Mouse (Mus musculus) layer of hippocampus, postnatal 25 days (tissue): ENCODE measurements around the gene G530012D18Rik. TPM values are rescaled to one million over a fixed set of nuclear protein-coding genes. Genes with fewer than 3 reads are reported as not detected.
"Not testable (repeated sequence)": the region's sequence is repeated elsewhere in the genome, so short reads cannot be mapped to it uniquely, and the experiment has no call there.

Experiments
- DNase-seq, 2 experiments: peaks; one replicate each; pipeline ENCODE4 v3.0.0; 2022; ENCODE audit warnings: mixed read lengths in 2 of 2, low spot score in 1 of 2; ENCODE audit errors: extremely low spot score in 1 of 2
- total RNA-seq, 2 experiments: library from RNA; stranded (reverse); gene quantifications; 2 replicates each; pipeline ENCODE4 v1.2.3; 2021

G530012D18Rik gene
- not detected for total RNA-seq

DNA sequence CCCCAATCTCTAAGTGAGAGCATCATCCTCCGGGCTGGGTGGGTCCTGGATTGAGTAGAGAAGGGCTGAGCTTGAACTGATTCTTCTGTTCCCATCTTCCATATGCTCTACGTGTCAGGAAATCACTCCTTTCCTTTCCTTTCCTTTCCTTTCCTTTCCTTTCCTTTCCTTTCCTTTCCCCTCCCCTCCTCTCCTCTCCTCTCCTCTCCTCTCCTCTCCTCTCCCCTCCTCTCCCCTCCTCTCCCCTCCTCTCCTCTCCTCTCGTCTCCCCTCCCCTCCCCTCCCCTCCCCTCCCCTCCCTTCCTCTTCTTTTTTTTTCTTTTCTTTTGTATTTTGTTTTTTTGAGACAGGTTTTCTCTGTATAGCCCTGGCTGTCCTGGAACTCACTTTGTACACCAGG is at the start of gene G530012D18Rik:
G530012D18Rik (plus strand) TSS at position 301 of the 400 bp plus-strand sequence.
- DNase-seq, result not testable (repeated sequence)

DNA sequence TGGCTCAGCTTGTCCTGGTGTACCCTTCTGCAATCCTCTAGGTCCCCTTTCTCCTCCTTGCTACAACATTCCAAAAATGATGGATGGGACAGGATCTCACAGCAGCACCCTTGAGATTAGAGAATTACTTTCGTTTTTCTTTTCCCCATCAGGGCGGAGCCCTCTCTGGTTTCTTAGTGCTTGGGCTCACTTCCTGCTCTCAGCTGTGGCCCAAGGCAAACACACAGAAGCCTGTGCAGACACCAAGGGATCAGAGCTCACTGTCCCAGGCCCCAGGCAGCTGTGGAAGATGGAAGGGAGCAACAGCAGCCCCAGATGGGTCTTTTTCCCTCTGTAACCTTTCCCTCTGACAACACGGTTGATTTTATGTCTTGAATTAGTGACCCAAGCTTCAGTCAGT is 49.1 kb upstream of the G530012D18Rik start:
- not testable (repeated sequence) for DNase-seq

DNA sequence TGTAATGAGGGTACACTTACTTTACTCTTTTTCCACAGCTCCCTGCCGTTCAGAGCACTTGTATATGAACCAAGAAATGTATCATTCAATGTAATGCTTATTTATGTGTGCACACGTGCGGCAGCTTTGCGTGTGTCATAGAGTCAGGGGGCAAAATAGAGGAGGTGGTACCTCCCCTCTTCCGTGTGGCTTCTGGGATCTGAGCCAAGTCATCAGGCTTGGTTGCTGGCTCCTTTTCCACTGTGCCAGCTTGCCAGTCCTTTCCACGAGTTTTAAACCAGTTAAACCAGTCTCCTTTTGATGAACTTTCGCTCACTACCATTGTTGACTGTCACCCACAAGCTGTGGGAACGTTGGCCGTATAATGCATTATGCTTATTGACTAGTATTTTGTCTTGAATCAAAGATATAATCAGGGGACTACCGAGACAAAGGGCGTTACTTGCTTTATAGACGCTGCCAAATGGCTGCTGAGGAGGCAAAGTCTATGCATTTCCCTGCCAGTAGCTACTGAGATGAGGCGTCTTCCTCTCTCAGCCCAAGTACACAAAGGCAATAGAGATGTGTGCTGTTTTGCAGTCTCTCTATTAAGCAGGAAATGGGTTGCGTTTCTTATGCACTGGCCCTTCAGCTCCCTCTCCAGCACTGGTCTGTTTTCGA is 46.9 kb upstream of the G530012D18Rik start:
- DNase-seq, result not testable (repeated sequence)

DNA sequence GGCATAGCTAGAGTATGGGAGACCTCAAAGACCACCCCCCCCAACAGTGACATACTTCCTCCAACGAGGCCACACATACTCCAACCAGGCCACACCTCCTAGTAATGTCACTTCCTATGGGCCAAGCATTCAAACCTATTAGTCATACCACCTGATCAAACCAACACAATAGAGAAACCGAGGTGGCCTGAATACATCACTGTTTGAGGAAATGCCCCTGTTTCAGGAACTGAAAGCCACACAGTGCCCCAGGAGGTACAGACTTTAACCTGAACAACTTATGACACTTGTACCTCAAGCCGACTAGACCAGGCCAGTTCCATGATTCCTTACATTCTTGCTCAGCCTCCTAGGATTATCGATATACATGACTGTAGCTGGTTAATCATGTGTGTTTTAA is 31.7 kb upstream of the G530012D18Rik start:
- DNase-seq, result not testable (repeated sequence)

DNA sequence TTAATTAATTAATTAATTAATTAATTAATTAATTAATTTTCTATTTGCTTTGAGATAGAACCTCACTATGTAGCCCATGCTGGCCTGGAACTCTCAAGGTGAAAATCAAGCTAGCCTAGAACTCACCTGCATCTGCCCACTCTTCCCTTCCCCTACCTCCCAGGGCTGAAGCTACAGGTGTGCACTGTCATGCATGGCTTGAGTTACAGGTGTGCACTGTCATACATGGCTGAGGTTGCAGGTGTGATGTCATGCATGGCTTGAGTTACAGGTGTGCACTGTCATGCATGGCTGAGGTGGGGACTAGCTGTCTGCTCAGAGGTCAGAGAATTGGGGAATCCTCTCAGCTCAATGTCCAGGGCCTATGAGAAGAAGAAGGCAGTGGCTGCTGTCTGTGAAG is 29.0 kb upstream of the G530012D18Rik start:
- not testable (repeated sequence) for DNase-seq

DNA sequence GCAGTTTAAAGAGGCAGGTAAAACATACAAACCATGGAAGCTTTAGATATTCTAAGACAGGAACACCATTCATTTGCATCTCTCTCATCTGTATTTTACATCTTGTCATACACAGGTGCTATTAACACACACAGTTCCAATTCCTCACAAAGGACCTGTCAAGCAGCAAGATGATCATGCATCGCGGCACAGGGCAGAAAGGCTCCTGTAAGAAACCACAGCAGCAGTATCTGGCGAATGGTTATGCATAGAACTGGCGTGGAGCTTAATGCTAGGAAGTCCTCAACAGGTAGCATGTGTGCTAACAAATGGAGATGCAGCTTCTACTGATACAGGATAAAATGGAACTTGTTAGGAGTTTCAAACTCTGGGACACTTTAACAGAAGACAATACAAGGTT is 20.2 kb upstream of the G530012D18Rik start:
- peak in 1 of 2 experiments; percentile 7 for DNase-seq

DNA sequence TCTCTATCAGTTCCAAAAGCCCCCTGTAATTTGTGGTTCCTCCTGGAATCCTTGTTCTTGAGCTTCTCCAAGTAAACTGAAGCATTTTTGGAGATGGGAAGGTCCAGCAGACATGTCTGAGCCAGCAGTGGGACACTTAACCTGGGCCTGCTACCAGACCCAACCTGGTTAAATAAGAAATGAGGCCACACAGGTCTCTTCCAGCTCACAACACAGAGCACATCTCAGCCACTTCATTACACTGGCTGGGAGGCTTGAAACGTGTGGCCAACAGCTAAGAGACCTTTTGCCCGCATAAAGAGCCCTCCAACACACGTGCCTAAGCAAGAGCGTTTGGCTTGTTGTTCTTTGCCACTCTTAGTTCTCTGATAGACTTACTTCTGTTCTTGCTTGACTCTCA is 1.9 kb upstream of the G530012D18Rik start:
- DNase-seq, result not testable (repeated sequence)

DNA sequence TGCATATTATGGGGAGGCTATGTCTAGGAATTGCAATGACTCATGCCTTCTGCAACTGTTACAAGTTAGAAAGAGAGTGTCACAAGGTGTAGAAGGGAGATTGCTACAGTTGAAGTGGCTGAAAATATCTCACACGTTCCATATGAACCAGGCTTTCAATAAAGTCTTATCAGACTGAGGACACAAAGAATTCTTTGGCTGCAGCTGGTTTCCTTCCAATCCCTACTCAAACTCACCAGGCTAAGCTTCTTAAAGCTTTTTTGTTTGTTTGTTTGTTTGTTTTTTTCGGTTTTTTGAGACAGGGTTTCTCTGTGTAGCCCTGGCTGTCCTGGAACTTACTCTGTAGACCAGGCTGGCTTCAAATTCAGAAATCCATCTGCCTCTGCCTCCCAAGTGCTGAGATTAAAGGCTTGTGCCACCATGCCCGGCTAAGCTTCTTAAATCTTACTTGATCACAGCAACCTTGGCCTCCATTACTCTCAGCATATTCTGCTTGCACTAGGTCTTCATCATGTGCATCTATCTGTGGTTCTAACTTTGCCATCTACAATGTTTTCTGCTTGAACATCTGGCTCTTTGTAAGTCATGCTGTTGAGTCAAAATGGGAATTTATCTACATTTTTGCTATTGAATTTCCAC is 3.0 kb downstream of the G530012D18Rik start:
- DNase-seq, result not testable (repeated sequence)

DNA sequence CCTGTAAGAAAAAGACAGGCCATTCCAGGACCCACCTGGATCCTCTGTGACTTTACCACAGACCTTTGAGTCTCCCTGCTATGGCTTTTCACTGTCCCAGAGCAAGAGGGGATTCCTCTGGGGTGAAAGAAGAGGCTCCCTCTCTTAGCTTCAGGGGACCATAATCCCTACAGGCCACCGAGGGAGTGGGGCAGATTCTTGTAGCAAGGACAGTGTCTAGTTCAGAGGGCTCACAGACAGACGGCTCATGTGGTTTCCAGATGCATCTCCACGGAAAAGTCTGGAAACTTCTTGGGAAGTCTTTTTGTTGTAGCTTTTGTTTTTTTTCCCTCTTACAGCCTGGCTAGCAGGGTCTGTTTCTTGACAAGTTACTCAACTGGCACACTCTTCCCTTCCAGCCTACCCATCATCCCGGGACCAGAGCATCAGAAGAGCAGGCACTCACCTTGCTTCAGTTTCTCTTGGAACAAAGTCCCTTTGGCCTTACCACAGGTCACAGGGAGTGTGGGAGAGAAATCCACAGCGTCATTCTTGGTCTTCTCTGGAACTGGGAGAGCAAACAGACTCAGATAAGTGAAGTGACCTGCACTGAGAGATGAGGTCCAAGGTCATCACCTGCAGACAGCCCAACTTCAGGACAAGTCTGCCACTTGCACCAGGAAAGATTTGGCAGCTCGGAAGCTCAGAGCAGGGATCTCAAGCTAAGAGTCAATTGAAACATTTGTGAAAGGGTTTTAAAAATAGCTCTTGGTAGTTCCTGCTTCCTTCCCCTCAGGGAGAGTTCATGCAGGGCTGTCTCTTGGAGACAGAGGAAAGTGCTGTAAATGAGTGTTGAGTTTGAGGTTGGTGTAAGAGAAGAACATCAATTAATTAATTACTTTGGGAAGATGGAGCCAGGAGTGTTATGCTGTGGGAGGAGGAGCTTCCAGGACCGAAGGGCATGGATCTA is 4.0 kb downstream of the G530012D18Rik start:
- DNase-seq, result not testable (repeated sequence)

DNA sequence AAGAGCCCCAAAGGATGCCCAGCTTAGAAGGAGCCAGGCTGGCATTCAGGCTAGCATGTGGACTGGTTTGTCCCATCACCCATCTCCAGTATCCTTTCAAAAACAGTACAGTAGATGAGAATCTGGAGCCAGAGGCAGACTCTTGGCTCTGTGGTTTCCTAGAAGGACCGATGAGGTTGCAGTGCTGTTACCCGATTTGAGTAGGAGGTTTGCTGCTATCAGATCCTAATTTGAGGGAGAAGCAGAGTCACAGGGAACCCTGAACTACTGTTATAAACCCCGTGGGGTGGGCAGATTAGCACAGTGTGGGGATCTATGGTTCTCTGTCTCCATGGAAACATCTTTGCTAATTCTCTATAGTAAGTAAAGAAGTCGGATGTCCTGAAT is 4.7 kb downstream of the G530012D18Rik start:
- DNase-seq, result not testable (repeated sequence)

DNA sequence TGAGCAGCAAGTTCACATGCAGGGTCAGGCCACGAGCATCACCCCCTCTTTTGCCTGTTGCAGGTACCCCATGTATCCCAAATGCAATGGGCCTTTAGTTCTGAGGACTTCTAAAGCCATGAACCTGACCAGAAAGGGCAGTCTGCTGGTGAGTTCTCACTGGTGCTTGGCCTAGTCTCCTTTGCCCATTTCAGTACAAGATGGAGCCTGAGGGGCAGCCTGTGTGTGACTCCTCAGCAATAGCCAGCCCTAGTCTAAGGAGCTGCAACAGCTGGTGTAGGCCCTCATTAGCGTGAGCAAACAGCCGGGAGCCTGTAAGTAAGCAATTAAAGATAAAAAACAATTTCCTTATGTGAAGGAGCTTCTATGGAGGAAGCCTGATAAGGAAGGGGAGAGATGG is 5.1 kb downstream of the G530012D18Rik start:
- not testable (repeated sequence) for DNase-seq

DNA sequence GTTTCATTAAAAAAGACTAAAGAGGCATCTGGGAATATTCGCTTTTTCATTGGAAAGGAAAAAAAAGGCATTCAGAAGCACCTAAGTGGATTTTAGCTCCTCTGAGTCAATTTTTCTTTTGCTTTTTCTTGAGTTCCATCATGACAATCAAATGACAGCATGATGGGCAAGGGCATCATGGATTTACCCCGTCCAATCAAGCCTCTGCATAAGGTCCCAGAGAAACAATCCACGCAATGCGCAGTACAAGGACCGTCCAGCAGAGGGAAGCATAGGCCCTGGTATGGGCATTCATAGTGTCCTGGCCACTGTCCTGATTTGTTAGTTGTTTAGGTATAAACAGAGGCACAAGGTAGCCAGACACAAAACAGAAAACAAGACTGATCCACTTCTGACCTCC is 6.0 kb downstream of the G530012D18Rik start:
- DNase-seq, result not testable (repeated sequence)

DNA sequence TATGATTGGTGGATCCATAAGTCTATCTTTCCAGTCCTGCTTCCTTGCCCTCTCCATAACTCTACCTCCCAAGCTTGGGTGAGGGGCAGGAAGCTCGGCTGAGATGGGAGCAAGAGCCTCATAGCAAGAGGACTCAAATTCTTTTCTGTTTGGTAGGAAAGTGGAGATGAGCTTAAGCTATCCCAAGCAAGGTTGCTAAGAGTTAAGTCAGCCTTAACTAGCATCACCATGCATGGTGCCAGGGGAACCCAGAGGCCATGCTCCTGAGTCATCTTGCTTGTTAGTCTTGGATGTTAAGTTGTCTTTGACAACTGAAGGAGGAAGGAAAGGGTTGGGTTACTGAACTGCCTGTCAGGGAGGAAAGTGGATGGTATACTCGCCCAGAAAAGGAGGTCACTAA is 13.2 kb downstream of the G530012D18Rik start:
- not testable (repeated sequence) for DNase-seq

DNA sequence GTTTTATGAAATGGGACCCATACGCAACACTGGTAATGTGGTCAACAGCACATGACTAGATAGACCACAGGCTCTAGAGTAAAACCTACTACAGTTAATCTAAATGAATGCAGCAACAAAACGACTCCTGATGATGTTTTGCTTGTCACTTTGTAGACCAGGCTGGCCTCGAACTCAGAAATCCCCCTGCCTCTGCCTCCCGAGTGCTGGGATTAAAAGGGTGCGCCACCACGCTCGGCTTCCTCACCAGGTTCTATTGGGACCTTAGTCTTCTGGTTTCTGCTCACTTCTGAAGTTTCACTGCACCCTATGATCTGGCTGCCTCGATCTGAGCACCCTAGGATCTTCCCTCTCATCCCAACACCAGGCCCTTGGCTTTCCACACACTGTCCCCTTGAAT is 17.1 kb downstream of the G530012D18Rik start:
- not testable (repeated sequence) for DNase-seq

DNA sequence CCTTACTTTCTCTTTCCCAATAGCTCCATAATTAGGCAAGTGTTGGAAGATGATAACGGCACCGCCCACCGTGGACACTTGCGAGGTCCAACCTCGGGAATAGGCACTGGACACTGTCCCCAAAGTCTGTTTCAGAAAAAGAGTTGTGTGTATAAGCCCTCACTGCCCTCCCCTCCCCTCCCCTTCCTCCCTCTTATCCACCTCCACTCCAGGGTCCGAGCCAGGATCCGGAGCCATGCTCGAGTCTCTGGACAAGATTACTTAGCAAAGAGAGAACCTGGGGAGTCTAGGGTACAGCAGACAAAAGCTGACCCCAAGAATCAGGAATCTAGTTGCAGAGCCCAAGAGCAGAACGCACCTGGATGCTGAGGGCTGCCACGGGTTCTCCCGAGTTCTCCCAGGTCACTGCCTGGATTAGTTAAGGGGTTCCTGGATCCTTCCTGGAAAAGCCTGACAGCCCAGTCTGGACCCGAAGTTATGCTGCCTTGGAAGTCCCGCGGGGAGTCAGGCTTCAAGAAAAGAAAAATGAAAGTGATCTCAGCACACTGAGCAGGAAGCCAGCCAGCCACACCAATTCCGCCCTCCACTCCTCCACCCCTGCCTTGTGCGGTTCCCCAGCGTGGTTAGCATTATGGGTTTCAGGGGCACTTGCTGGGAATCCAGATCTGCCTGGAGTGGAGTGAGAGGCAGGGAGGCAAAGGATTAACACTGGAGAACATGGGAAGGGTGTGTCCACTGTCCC is 23.0 kb downstream of the G530012D18Rik start, which contains the start of gene Sp110:
Sp110 (minus strand) TSS at position 547 of the 742 bp plus-strand sequence.
- not testable (repeated sequence) for DNase-seq

DNA sequence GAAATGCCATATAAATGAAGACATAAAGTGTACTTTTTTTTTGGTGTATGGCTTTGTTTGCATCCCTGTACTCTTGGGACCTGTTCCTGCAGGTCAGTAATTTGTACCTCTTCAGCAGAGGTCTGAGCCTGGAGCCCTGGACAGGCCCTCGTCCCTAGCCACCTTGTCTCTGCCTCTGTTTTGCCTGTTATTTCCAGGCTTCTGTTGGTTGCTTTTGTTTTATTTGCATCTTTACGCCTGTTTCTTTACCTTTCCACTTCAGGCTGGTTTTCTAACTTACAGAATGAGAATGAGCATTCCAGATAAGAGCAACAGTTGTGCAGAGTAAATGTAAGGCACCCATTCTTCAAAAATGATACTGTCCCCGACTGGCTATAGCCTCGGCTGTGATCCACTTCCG is 24.6 kb downstream of the G530012D18Rik start, which contains the start of gene Sp140:
Sp140 (plus strand) TSS at position 301 of the 400 bp plus-strand sequence.
- not testable (repeated sequence) for DNase-seq

DNA sequence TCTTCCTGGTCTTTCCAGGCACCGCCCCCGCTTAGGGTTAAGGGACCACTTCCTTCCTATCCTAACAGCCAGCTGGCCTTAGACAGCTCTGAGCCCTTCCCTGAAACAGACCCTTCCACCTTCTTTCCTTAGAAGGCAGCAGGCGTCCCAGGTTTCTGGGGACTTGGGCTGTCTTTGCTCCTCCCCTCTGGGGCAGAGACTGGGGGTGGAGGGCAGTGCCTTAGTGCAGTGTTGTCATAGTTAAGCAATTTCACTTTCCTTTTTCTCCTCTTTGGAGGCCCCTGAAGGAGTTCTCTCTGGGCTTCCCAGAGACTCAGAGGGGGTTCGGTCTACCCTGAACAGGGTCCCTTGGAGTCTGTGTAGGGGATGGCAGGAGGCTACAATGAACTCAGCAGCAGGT is 25.3 kb downstream of the G530012D18Rik start:
- DNase-seq, result not testable (repeated sequence)

DNA sequence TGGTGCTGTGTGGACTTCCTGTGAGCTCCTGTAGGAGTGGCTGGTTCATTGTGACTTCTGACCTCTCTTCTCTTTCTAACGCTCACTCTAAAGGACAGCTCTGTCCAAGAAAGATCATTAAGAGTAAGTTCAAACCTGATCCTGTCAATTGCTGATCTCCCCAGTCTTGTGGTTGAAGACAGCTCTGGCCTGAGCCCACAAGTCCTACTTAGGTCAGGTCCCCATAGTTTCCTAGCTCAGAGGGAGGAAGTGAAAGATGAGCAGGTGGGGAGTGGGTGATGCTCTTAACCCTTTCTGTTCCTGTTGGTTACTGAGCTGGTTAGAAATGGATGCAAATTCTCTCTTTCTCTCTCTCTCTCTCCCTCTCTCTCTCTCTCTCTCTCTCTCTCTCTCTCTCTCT is 28.9 kb downstream of the G530012D18Rik start:
- not testable (repeated sequence) for DNase-seq

DNA sequence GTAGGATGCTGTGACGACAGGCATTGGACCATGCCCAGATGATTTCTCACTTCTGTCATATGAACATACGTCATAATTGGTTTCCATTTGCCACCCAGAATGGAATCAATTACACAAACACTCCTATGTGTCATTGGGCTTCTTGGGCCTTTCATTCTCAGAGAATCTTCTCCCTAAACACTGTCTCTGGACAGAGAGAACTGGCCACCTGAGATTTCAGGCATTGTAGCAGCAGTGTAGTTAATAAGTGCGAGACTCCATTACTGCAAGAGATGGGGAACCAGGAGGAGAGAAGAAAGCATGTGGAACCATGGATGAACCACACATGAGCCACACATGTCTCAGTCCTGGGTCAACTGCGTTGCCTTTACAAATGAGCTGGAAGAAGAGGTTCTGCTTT is 32.9 kb downstream of the G530012D18Rik start:
- not testable (repeated sequence) for DNase-seq

DNA sequence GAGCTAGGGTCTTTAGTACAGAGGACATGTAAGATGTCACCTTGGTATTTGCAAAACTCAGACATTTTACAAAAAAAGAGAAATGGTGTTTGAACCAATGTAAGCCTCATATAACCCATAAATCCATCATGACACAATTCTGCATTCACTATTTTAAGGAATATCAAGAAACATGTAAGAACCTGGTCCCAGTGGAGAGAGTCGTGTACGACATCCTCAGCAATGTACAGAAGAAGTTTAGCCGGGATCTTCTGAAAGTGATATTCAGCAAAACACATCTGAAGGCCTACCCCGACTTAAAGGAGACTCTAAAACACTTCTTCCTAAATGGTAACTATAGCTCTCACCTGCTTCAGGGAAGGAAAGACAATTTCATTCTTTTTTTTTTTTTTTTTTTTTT is 35.1 kb downstream of the G530012D18Rik start:
- DNase-seq, result not testable (repeated sequence)
